Mouse (Mus musculus): ENCODE measurements around the gene Rbm48.
"Not testable (repeated sequence)": the region's sequence is repeated elsewhere in the genome, so short reads cannot be mapped to it uniquely, and the experiment has no call there.

The Rbm48 gene

GRCm38 (mm10) chr5:3596399-3596766 lies at the start of gene Rbm48:
Gene Rbm48, minus strand, starts transcription at chr5:3596585.
- in situ Hi-C loops (cut with MboI, MseI) = no loop called here

GRCm38 (mm10) chr5:3645326-3645725 lies 48.9 kb upstream of the Rbm48 start:
- in situ Hi-C loops (cut with MboI, MseI) = no loop called here

- in situ Hi-C loops (cut with MboI, MseI) = no loop called here
Measured at GRCm38 (mm10) chr5:3644621-3645020, 48.2 kb upstream of the Rbm48 start.

- in situ Hi-C loops (cut with MboI, MseI) = no loop called here
Measured at GRCm38 (mm10) chr5:3635286-3635685, 38.9 kb upstream of the Rbm48 start.

- in situ Hi-C loops (cut with MboI, MseI) = no loop called here
Measured at GRCm38 (mm10) chr5:3633951-3634350, 37.6 kb upstream of the Rbm48 start.

GRCm38 (mm10) chr5:3633315-3633714 lies 36.9 kb upstream of the Rbm48 start:
- in situ Hi-C loops (cut with MboI, MseI) = no loop called here

- in situ Hi-C loops (cut with MboI, MseI) = no loop called here
Measured at GRCm38 (mm10) chr5:3632285-3632684, 35.9 kb upstream of the Rbm48 start.

- in situ Hi-C loops (cut with MboI, MseI) = no loop called here
Measured at GRCm38 (mm10) chr5:3631512-3632271, 35.3 kb upstream of the Rbm48 start.

- in situ Hi-C loops (cut with MboI, MseI) = no loop called here
Measured at GRCm38 (mm10) chr5:3630055-3630454, 33.7 kb upstream of the Rbm48 start.

GRCm38 (mm10) chr5:3620486-3620885 lies 24.1 kb upstream of the Rbm48 start:
- in situ Hi-C loops (cut with MboI, MseI) = no loop called here

- in situ Hi-C loops (cut with MboI, MseI) = not testable (repeated sequence)
Measured at GRCm38 (mm10) chr5:3611835-3612234, 15.4 kb upstream of the Rbm48 start.

GRCm38 (mm10) chr5:3609241-3609640 lies 12.9 kb upstream of the Rbm48 start:
- in situ Hi-C loops (cut with MboI, MseI) = no loop called here

- in situ Hi-C loops (cut with MboI, MseI) = no loop called here
Measured at GRCm38 (mm10) chr5:3607114-3607513, 10.7 kb upstream of the Rbm48 start.

GRCm38 (mm10) chr5:3600790-3601189 lies 4.4 kb upstream of the Rbm48 start:
- in situ Hi-C loops (cut with MboI, MseI) = no loop called here

GRCm38 (mm10) chr5:3600298-3600697 lies 3.9 kb upstream of the Rbm48 start:
- in situ Hi-C loops (cut with MboI, MseI) = no loop called here

GRCm38 (mm10) chr5:3598766-3599165 lies 2.4 kb upstream of the Rbm48 start:
- in situ Hi-C loops (cut with MboI, MseI) = no loop called here

- in situ Hi-C loops (cut with MboI, MseI) = no loop called here
Measured at GRCm38 (mm10) chr5:3597171-3597570, 786 bp upstream of the Rbm48 start.

GRCm38 (mm10) chr5:3595693-3596398 lies 539 bp downstream of the Rbm48 start, which contains the start of gene Pex1:
Gene Pex1, plus strand, starts transcription at chr5:3596066.
- in situ Hi-C loops (cut with MboI, MseI) = no loop called here

GRCm38 (mm10) chr5:3579066-3579465 lies 17.3 kb downstream of the Rbm48 start:
- in situ Hi-C loops (cut with MboI, MseI) = no loop called here

GRCm38 (mm10) chr5:3577939-3578338 lies 18.4 kb downstream of the Rbm48 start:
- in situ Hi-C loops (cut with MboI, MseI) = no loop called here

GRCm38 (mm10) chr5:3574825-3575224 lies 21.6 kb downstream of the Rbm48 start:
- in situ Hi-C loops (cut with MboI, MseI) = no loop called here

- in situ Hi-C loops (cut with MboI, MseI) = no loop called here
Measured at GRCm38 (mm10) chr5:3571266-3571665, 25.1 kb downstream of the Rbm48 start, which contains the start of gene 1700109H08Rik. Gene 1700109H08Rik, plus strand, starts transcription at chr5:3571566.

GRCm38 (mm10) chr5:3554198-3554597 lies 42.2 kb downstream of the Rbm48 start:
- in situ Hi-C loops (cut with MboI, MseI) = no loop called here
